Mouse (Mus musculus) bone marrow, adult 2 months (tissue): ENCODE data around the gene Eif4b. TPM values are rescaled to one million over a fixed set of nuclear protein-coding genes. Genes with fewer than 3 reads are reported as not detected.

Experiments used
- H3K27ac ChIP-seq: fragments of 200-500 bp; 2 replicates; pipeline ENCODE4 v1.5.1; 2012; ENCODE audit warnings: low read depth, mild to moderate bottlenecking, control low read depth, inconsistent platforms, low read length; ENCODE audit not compliant: control insufficient read depth, poor library complexity, insufficient read depth
- H3K4me1 ChIP-seq: fragments of 200-500 bp; 2 replicates; pipeline ENCODE4 v1.6.1; 2011; ENCODE audit warnings: low read length; ENCODE audit not compliant: control insufficient read depth, insufficient read depth
- H3K4me3 ChIP-seq: fragments of 200-500 bp; replicated peaks from 2 replicates; pipeline ENCODE3; 2011; ENCODE audit warnings: mild to moderate bottlenecking, low read depth, low read length, control low read depth; ENCODE audit not compliant: control insufficient read depth
- CTCF ChIP-seq: fragments of 200-500 bp; IDR thresholded peaks from 2 replicates; pipeline ENCODE4 v1.5.1; 2011; ENCODE audit warnings: low read length, control low read depth; ENCODE audit not compliant: control insufficient read depth, insufficient read depth
- POLR2A ChIP-seq: fragments of 200-500 bp; IDR thresholded peaks from 2 replicates; pipeline ENCODE4 v1.6.1; 2011; ENCODE audit warnings: low read depth, mild to moderate bottlenecking, control low read depth, low read length, borderline replicate concordance; ENCODE audit not compliant: control insufficient read depth
- WGBS: fragments of 180-500 bp; shearing (Covaris S2); methylation state at CpG from one replicate; pipeline ENCODE4 v1.1.7; 2018; 5-methylcytosine and 5-hydroxymethylcytosine counted together
- polyA plus RNA-seq: library from polyadenylated mRNA; stranded (reverse); fragments of >200 nt; gene quantifications from 2 replicates; pipeline ENCODE4 v1.2.4, GENCODE M21; 2011; ENCODE audit warnings: low replicate concordance; ENCODE audit not compliant: missing spikeins, insufficient read depth, insufficient read length

Eif4b gene
- polyA plus RNA-seq, 1 experiment: 122 TPM

- no peaks in the 10 kb centered on the region for H3K4me1 ChIP-seq
Observed at GRCm38 (mm10) chr15:102107689-102108573, 34.4 kb downstream of the Eif4b start.

DNA sequence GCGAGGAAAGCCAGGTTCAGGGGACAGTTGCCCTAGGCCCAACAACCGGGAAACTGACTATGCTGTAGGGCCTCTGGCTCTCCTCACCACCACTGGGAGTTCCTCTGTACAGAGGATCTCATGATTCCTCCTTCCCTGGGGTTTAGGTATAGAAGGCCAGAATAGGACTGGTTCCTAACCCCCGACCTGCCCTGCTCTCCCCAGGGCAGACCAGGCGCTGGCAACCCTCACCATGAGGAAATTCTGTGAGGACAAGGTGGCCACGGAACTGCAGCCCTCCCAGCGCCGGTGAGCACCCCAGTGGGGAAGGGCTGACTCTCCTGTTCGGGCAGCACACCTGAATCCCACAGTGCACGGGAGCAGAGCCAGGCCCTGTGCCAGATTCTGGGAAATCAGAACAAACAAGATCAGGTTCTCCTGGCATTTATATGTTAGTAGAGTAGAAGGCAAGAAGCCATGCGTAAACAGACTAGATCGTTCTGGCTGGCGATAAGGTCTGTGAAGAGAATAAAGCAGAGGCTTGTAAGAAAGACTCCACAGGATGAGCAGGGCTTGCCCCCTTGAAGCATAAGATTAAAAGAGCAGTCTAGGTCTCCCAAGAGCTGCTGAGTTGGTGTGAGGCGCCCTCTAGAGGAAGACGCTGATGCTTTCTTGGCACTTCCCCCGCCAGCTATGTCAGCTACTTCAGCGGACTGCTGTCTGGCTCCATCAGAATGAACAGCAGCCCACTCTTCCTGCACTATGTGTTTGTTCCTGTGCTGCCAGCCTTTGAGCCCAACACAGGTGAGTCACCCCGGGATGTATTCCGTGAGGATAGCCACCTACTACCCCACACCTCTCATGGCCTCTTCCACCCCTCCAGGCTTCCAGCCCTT is 35.3 kb downstream of the Eif4b start:
- Histone ChIP-seq H3K27ac (no peak overlapping the region), H3K4me3 (no peak overlapping the region), H3K4me1 (no peaks in the 10 kb centered on the region)
- TF ChIP-seq CTCF (peak; percentile 79), POLR2A (no peak)
- 45% methylated on average over 18 of the region's 18 CpGs for WGBS

More at GRCm38 (mm10) chr15:102107689-102108573, 34.4 kb downstream of the Eif4b start:
- Histone ChIP-seq H3K4me3 (no peak overlapping the region), H3K27ac (no peak overlapping the region)
- TF ChIP-seq CTCF (peak; percentile 75), POLR2A (no peak)
- 39% methylated on average over 13 of the region's 13 CpGs for WGBS

GRCm38 (mm10) chr15:102110271-102110670 is 36.7 kb downstream of the Eif4b start:
- Histone ChIP-seq H3K27ac (no peak overlapping the region), H3K4me3 (no peak overlapping the region), H3K4me1 (no peaks in the 10 kb centered on the region)
- TF ChIP-seq POLR2A (no peak), CTCF (no peak)
- WGBS: 88% methylated on average over 7 of the region's 7 CpGs

DNA sequence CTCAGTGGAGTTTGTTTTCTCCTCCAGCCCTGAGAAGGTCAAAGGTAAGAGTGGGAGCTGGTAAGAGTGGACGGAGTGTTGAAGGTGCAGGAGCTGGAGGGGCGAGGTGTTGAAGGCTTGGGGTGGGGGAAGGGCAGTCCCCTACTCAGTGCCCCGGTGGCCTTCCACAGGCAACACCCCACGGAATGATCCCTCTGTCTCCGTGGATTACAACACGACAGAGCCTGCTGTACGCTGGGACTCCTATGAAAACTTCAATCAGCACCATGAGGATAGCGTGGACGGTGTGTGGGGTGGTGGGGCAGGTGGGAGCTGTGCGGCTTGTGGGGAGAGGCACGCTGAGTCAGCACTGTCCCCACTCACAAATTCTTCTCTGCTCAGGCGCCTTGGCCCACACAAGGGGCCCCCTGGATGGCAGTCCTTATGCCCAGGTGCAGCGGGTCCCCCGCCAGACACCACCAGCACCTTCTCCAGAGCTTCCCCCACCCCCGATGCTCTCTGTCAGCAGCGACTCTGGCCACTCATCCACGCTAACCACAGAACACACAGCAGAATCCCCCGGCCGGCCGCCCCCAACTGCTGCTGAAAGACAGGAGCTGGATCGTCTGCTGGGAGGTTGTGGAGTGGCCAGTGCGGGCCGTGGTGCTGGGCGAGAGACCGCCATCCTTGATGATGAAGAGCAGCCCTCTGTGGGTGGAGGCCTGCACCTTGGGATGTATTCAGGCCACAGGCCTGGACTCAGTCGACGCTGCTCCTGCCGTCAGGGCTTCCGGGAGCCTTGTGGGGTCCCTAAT is 37.3 kb downstream of the Eif4b start:
- TF ChIP-seq POLR2A (no peak), CTCF (no peak)
- H3K27ac ChIP-seq: no peak overlapping the region
- H3K4me1 ChIP-seq: no peaks in the 10 kb centered on the region
- 76% methylated on average over 29 of the region's 29 CpGs for WGBS
- no peak overlapping the region for H3K4me3 ChIP-seq

GRCm38 (mm10) chr15:102111495-102111829 is 37.9 kb downstream of the Eif4b start:
- Histone ChIP-seq H3K27ac (no peak overlapping the region), H3K4me1 (no peaks in the 10 kb centered on the region), H3K4me3 (no peak overlapping the region)
- TF ChIP-seq POLR2A (no peak), CTCF (no peak)
- 83% methylated on average over 11 of the region's 11 CpGs for WGBS

- WGBS: 86% methylated on average over 6 of the region's 6 CpGs
Observed at GRCm38 (mm10) chr15:102112181-102112580, 38.6 kb downstream of the Eif4b start.

GRCm38 (mm10) chr15:102112827-102113226 is 39.3 kb downstream of the Eif4b start:
- TF ChIP-seq CTCF (no peak), POLR2A (no peak)
- WGBS: 47% methylated on average over 8 of the region's 8 CpGs
- no peak overlapping the region for H3K27ac ChIP-seq
- H3K4me1 ChIP-seq: no peaks in the 10 kb centered on the region
- no peak overlapping the region for H3K4me3 ChIP-seq

More at GRCm38 (mm10) chr15:102112181-102112580, 38.6 kb downstream of the Eif4b start:
- Histone ChIP-seq H3K4me3 (no peak overlapping the region), H3K27ac (no peak overlapping the region), H3K4me1 (no peaks in the 10 kb centered on the region)
- TF ChIP-seq CTCF: no peak
- TF ChIP-seq POLR2A: no peak
